Mouse (Mus musculus) E14TG2a.4 (cell line): ENCODE data around the gene Ormdl1.
A peak's percentile ranks its signal among the peaks of the same experiment; 100 is the strongest.
"Not testable (repeated sequence)": the region's sequence is repeated elsewhere in the genome, so short reads cannot be mapped to it uniquely, and the experiment has no call there.

ENCODE experiments used
- H3K27me3 ChIP-seq: 2 replicates; pipeline ENCODE4 v1.6.1; 2014; ENCODE audit warnings: low read length, control low read depth; ENCODE audit not compliant: insufficient read depth
- H3K36me3 ChIP-seq: 2 replicates; pipeline ENCODE4 v1.6.1; 2014; ENCODE audit warnings: low read length, control low read depth; ENCODE audit not compliant: insufficient read depth
- H3K4me1 ChIP-seq: replicated peaks from 2 replicates; pipeline ENCODE4 v1.6.1; 2014; ENCODE audit warnings: low read depth, low read length, control low read depth
- H3K4me3 ChIP-seq: replicated peaks from 2 replicates; pipeline ENCODE4 v1.5.1; 2014; ENCODE audit warnings: mild to moderate bottlenecking, low read length
- H3K9me3 ChIP-seq: 2 replicates; pipeline ENCODE4 v1.6.1; 2014; ENCODE audit warnings: low read length, control low read depth
- CTCF ChIP-seq: conservative IDR thresholded peaks from 2 replicates; pipeline ENCODE4 v1.5.1; 2014; ENCODE audit warnings: low read length
- NANOG ChIP-seq: IDR thresholded peaks from 2 replicates; pipeline ENCODE4 v1.6.1; 2014; ENCODE audit warnings: borderline replicate concordance, low read length, mixed read lengths
- POU5F1 ChIP-seq: IDR thresholded peaks from 2 replicates; pipeline ENCODE4 v1.6.1; 2014; ENCODE audit warnings: low read length, borderline replicate concordance

Ormdl1 gene

GRCm38 (mm10) chr1:53323254-53323653, 26.4 kb downstream of the Ormdl1 start:
- Histone ChIP-seq H3K9me3 (no peaks in the 10 kb centered on the region), H3K4me3 (no peak overlapping the region), H3K4me1 (peaks cover 2% of the 10 kb centered on the region), H3K27me3 (no peaks in the 10 kb centered on the region), H3K36me3 (peaks cover 17% of the 10 kb centered on the region)
- TF ChIP-seq CTCF (no peak), NANOG (no peak), POU5F1 (no peak)

GRCm38 (mm10) chr1:53324277-53324676, 27.4 kb downstream of the Ormdl1 start:
- H3K4me3 ChIP-seq: no peak overlapping the region
- H3K4me1 ChIP-seq: peaks cover 6% of the 10 kb centered on the region
- no peaks in the 10 kb centered on the region for H3K9me3 ChIP-seq
- no peaks in the 10 kb centered on the region for H3K27me3 ChIP-seq
- peaks cover 15% of the 10 kb centered on the region; the same call in 1 of the 2 replicates for H3K36me3 ChIP-seq
- no peak for TF ChIP-seq POU5F1
- no peak for TF ChIP-seq NANOG
- no peak for TF ChIP-seq CTCF

GRCm38 (mm10) chr1:53324827-53325494, 28.1 kb downstream of the Ormdl1 start:
- no peak overlapping the region for H3K4me3 ChIP-seq
- H3K27me3 ChIP-seq: no peaks in the 10 kb centered on the region
- no peaks in the 10 kb centered on the region for H3K9me3 ChIP-seq
- peaks cover 7% of the 10 kb centered on the region for H3K4me1 ChIP-seq
- TF ChIP-seq POU5F1: no peak
- peaks cover 15% of the 10 kb centered on the region; the same call in 1 of the 2 replicates for H3K36me3 ChIP-seq

DNA sequence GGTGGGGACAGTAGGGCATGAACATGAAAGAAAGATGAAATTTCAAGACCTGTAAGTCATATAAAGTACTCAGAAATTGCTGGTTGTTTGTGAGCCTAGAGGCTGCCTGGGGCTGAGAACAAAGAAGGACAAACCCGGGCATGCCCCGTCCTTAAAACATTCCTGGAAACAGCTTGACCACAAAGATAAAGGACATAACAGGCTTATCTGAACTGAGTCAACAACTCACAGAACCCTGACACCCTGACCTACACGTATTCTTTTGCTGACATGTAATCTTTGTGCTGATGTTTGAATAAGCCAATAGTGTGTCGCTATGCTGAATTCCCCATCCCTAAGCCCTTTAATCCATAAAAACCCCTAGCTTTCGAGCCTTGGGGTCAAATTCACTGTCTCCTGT, 36.6 kb downstream of the Ormdl1 start:
- H3K4me1 ChIP-seq, H3K27me3 ChIP-seq, H3K36me3 ChIP-seq, H3K4me3 ChIP-seq: not testable (repeated sequence)
- peaks cover 16% of the 10 kb centered on the region for H3K9me3 ChIP-seq

DNA sequence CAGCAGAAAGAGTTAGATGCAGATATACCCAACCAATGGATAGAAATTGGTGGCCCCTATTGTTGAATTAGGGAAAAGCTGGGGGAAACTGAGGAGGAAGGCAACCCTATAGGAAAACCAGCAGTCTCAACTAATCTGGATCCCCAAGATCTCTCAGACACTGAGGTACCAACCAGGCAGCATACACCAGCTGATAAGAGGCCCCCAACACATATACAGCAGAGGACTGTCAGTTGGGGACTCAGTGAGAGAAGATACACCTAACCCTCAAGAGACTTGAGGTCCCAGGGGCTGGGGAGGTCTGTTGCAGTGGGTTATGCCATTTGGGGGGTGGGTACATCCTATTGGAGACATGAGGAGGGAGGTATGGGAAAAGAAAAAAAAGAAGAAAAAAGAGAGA, 38.6 kb downstream of the Ormdl1 start:
- no peaks in the 10 kb centered on the region for H3K4me1 ChIP-seq
- no peaks in the 10 kb centered on the region for H3K36me3 ChIP-seq
- TF ChIP-seq POU5F1 (no peak), NANOG (no peak), CTCF (no peak)
- H3K4me3 ChIP-seq: no peak overlapping the region
- peaks cover 16% of the 10 kb centered on the region for H3K9me3 ChIP-seq
- H3K27me3 ChIP-seq: no peaks in the 10 kb centered on the region

DNA sequence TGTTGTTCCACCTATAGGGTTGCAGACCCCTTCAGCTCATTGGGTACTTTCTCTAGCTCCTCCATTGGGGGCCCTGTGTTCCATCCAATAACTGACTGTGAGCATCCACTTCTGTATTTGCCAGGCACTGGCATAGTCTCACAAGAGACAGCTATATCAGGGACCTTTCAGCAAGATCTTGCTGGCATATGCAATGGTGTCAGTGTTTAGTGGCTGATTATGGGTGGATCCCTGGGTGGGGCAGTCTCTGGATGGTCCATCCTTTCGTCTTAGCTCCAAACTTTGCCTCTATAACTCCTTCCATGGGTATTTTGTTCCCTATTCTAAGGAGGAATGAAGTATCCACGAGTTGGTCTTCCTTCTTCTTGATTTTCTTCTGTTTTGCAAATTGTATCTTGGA, 40.5 kb downstream of the Ormdl1 start:
- not testable (repeated sequence) for H3K4me3 ChIP-seq, H3K4me1 ChIP-seq, H3K27me3 ChIP-seq, H3K36me3 ChIP-seq
- peaks cover 16% of the 10 kb centered on the region for H3K9me3 ChIP-seq

- TF ChIP-seq NANOG: no peak
- no peaks in the 10 kb centered on the region for H3K4me1 ChIP-seq
- no peaks in the 10 kb centered on the region for H3K9me3 ChIP-seq
- H3K27me3 ChIP-seq: no peaks in the 10 kb centered on the region
- H3K4me3 ChIP-seq: no peak overlapping the region
- H3K36me3 ChIP-seq: peaks cover 12% of the 10 kb centered on the region
Measured at GRCm38 (mm10) chr1:53341071-53341470, 44.2 kb downstream of the Ormdl1 start.

DNA sequence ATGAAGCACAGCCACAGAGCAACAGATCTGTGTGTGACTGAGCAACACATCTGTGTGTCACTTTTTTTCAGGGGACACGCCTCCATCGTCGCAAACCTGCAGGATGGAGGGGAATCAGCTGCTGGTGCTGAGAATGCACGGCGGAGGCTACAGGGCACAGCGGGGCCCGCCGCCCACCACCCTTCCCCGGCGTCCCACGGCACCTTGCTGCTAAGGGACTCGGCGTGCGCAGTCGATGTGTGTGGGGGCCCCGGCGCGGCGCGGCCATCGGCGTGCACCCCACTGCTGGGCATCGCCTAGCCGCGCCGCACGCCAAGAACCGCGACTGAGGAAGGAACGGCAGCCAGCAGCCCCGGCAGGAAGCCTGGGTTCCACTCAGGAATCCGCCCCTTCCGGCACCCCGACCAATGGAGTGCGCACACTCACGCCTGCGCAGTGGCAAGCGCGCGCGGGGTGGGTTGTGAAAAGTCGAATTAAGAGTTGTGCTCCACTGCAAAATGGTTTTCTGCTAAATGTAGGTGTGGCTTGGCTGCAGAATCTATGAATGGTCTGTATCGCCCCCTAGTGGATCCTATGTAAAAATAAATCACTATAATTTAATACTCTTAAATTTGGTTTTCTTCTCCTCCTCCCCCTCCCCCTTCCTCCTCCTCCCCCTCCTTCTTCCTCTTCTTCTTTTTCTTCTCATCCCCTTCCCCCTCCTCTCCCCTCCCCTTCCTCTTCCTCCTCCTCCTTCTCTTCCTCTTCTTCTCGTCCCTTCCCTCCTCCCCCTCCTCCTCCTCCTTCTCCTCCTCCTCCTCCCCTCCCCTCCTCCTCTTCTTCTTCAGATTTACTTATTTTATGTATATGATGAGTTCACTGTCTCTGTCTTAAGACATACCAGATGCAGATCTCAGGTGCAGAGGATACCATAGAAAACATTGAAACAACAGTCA, 55.7 kb downstream of the Ormdl1 start, which contains the start of the genes Asdurf, Gm28551 and Asnsd1:
TSS of gene Asdurf (minus strand) at position 293 of the 935 bp plus-strand sequence.
TSS of gene Gm28551 (minus strand) at position 341 of the 935 bp plus-strand sequence.
TSS of gene Asnsd1 (minus strand) at position 426 of the 935 bp plus-strand sequence.
- no peak for TF ChIP-seq CTCF
- no peak for TF ChIP-seq POU5F1
- TF ChIP-seq NANOG: no peak
- Histone ChIP-seq H3K27me3 (no peaks in the 10 kb centered on the region), H3K36me3 (peaks cover 22% of the 10 kb centered on the region), H3K9me3 (peaks cover 5% of the 10 kb centered on the region; the same call in 1 of the 2 replicates), H3K4me3 (peak within 1 kb of the TSS; percentile 95), H3K4me1 (peaks cover 9% of the 10 kb centered on the region)

DNA sequence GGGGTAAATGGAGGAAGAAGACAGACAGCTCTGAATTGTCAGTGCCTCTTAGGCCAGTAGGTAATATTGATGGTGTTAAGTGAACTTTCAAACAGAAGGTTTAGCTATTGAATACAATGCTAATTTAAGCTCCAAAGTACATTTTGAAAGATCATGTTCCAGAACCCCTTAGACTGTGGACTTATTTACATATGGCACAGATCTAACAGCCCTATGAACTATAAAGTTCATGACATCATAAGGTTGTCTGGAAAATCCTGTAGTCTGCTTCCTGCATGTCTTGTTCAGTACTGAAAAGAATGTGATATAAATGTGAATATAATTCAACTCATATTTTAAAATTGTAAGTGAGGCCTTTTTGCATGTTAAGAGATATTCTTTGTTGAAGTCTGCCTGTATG, 62.1 kb downstream of the Ormdl1 start:
- H3K4me1 ChIP-seq: no peaks in the 10 kb centered on the region
- no peaks in the 10 kb centered on the region for H3K36me3 ChIP-seq
- no peaks in the 10 kb centered on the region for H3K27me3 ChIP-seq
- no peaks in the 10 kb centered on the region for H3K9me3 ChIP-seq
- TF ChIP-seq POU5F1 (no peak), CTCF (no peak), NANOG (no peak)
- H3K4me3 ChIP-seq: no peak overlapping the region
